In genomic region chr13:108086724-108087123, GRCm38 (mm10) we compare ENCODE assay signal across 19 mouse cellular contexts. TPM values are rescaled to one million over a fixed set of nuclear protein-coding genes. Genes with fewer than 3 reads are reported as not detected.
DNase-seq lines count a peak whose midpoint lies in the region; ATAC-seq and TF ChIP-seq lines count a peak whose summit lies in the region.
"Had no signal": no experiment of that assay in that cellular context is flagged by ENCODE, and none has a peak within 500 bp of the region (broad histone marks: within the 10 kb centered on the region; RNA-seq: fewer than 3 reads in every experiment).

No protein-coding gene starts in this region.

- TF ChIP-seq POLR2A in CH12.LX (IDR thresholded peaks at IDR 0.05; ENCODE audit: low read depth, low read length), result no peak

- H3K4me1 ChIP-seq in heart, embryonic 11.5 days (ENCODE audit: control insufficient read depth, insufficient read depth, low read length), result no peaks in the 10 kb centered on the region
- peaks cover 9 to 42% of the 10 kb centered on the region in 2 experiments for H3K4me1 ChIP-seq in CH12.LX (ENCODE audit: control insufficient read depth in 1 of 2, insufficient read depth in 2 of 2)

- in situ Hi-C loops in CH12.LX (cut with MboI; ENCODE audit: low pct_ligation_motif_present, low pct_unique_long_range_greater_than_20kb, low sequenced_read_pairs), result no loop called here

- ATAC-seq in heart, embryonic 11.5 days (replicated peaks; ENCODE audit: insufficient number of reproducible peaks, low FRiP score, low TSS enrichment), result no peak
- ATAC-seq: activated CD4-positive, CD25-positive, alpha-beta regulatory T cell, adult 4 months; CD4-positive, CD25-positive, alpha-beta regulatory T cell, adult 4 months; Patski had no signal

- H3K9ac ChIP-seq in heart, embryonic 11.5 days (ENCODE audit: low read depth, low read length), result no peak overlapping the region
- no peak overlapping the region for H3K9ac ChIP-seq in CH12.LX (ENCODE audit: insufficient read depth, low read depth)

- H3K9me3 ChIP-seq in heart, embryonic 11.5 days (replicated peaks; ENCODE audit: control insufficient read depth, low read length), result no peaks in the 10 kb centered on the region
- H3K9me3 ChIP-seq in CH12.LX (replicated peaks; ENCODE audit: low read length), result no peaks in the 10 kb centered on the region
- H3K9me3 ChIP-seq: G1E had no signal

- WGBS in heart, embryonic 11.5 days (ENCODE audit: insufficient replicate concordance), result 72% methylated on average over 4 of the region's 4 CpGs

- no peak for TF ChIP-seq RAD21 in CH12.LX (IDR thresholded peaks at IDR 0.05; ENCODE audit: low read depth, low read length)

- H3K79me2 ChIP-seq in CH12.LX (replicated peaks; ENCODE audit: control insufficient read depth, extremely low read depth, insufficient read depth, poor library complexity, severe bottlenecking), result no peaks in the 10 kb centered on the region

- TF ChIP-seq EP300 in CH12.LX (IDR thresholded peaks at IDR 0.05; ENCODE audit: low read length), result no peak

- dilution Hi-C loops in CH12.LX (cut with MboI; ENCODE audit: extremely low pct_ligation_motif_present, extremely low pct_unique_long_range_greater_than_20kb, low sequenced_read_pairs), result no loop called here

- H3K27me3 ChIP-seq in heart, embryonic 11.5 days (ENCODE audit: control insufficient read depth, insufficient read depth, low read length), result no peaks in the 10 kb centered on the region
- no peaks in the 10 kb centered on the region for H3K27me3 ChIP-seq in CH12.LX (replicated peaks)
- H3K27me3 ChIP-seq: Patski had no signal

- no peak for TF ChIP-seq CTCF in CH12.LX (conservative IDR thresholded peaks at IDR 0.05 in 1 of 2, IDR thresholded peaks at IDR 0.05 in 1 of 2; ENCODE audit: low read depth in 2 of 2, low read length in 2 of 2)

- no peak overlapping the region for H3K4me2 ChIP-seq in heart, embryonic 11.5 days
- no peak overlapping the region for H3K4me2 ChIP-seq in CH12.LX (ENCODE audit: insufficient read depth, low read depth, poor library complexity, severe bottlenecking)

- peak; percentile 33 for DNase-seq in heart, adult 11 months
- no peak for DNase-seq in CH12.LX (ENCODE audit: extremely low read depth)
- no peak for DNase-seq in testis, postnatal 10 days (ENCODE audit: low spot score)
- DNase-seq: adrenal gland, adult 2 months; adrenal gland, adult 8-10 months; adrenal gland, postnatal 10 days; adrenal gland, postnatal 14 days; adrenal gland, postnatal 25 days; adrenal gland, postnatal 36 days; B cell, adult 2 months; cerebellum, adult 11 months; cerebellum, adult 11-12 months; cerebellum, adult 18-20 months; cerebellum, adult 2 months had no signal

- no peaks in the 10 kb centered on the region for H3K36me3 ChIP-seq in heart, embryonic 11.5 days (ENCODE audit: control insufficient read depth, insufficient read depth, low read length)
- peaks cover 0 to 36% of the 10 kb centered on the region in 2 experiments for H3K36me3 ChIP-seq in CH12.LX (replicated peaks in 1 of 2; ENCODE audit: control insufficient read depth in 1 of 2, insufficient read depth in 1 of 2, low read length in 1 of 2)

- H3K4me3 ChIP-seq in heart, embryonic 11.5 days (ENCODE audit: low read depth, low read length), result no peak overlapping the region
- H3K4me3 ChIP-seq in CH12.LX (replicated peaks in 1 of 3; ENCODE audit: low read depth in 2 of 3, low read length in 2 of 3, poor library complexity in 1 of 3), result no peak overlapping the region

- no peak overlapping the region for H3K27ac ChIP-seq in heart, embryonic 11.5 days (ENCODE audit: low read depth, low read length)
- no peak overlapping the region; the same call in 1 of the 2 replicates for H3K27ac ChIP-seq in CH12.LX (ENCODE audit: insufficient read depth, low read depth)

TF ChIP-seq in CH12.LX, 34 proteins besides CTCF, POLR2A, EP300 and RAD21:
- TF ChIP-seq MXI1 (IDR thresholded peaks at IDR 0.05; ENCODE audit: low read depth, low read length) (peak; percentile 69; the same call in 1 of the 2 replicates), CHD2 (IDR thresholded peaks at IDR 0.05; ENCODE audit: low read length) (no peak), MAX (IDR thresholded peaks at IDR 0.05; ENCODE audit: low read length) (peak; percentile 67; the same call in 1 of the 2 replicates), MYC (IDR thresholded peaks at IDR 0.05; ENCODE audit: low read depth, low read length) (peak; percentile 32; the same call in 1 of the 2 replicates)

RNA-seq across cellular contexts. Expression of gene Smim15, which starts 42.5 kb away (rescaled TPM):
- 32.3 and 32.7 TPM in 2 replicates for polyA plus RNA-seq in heart, embryonic 11.5 days (2014; fragmentation: Nextera tagmentation; extraction: Ambion mirVana)
- 32.8 and 38.6 TPM in 2 replicates for total RNA-seq in CH12.LX (2012; rRNA removed)
- 114 and 133 TPM in 2 replicates for total RNA-seq in CH12.LX (2014; rRNA removed)
- 62.8 and 69.2 TPM in 2 replicates for polyA plus RNA-seq in CH12.LX (2012; ENCODE audit: insufficient read length, low read depth)
